Mouse (Mus musculus) heart, postnatal 36 days (tissue): Measurements from ENCODE around the gene Maml2. TPM values are rescaled to one million over a fixed set of nuclear protein-coding genes. Genes with fewer than 3 reads are reported as not detected.

Source experiments
- DNase-seq, 2 experiments: peaks; one replicate each; pipeline ENCODE4 v3.0.0; 2021 to 2022
- intact Hi-C: fragments of 180-260 bp; cut with DNase I; formaldehyde crosslinking; loops from one replicate; pipeline ENCODE4 v1.15.1; 2025
- total RNA-seq, 2 experiments: library from RNA; stranded (reverse); gene quantifications; 2 replicates each; pipeline ENCODE4 v1.2.3; 2021

Maml2 gene
- total RNA-seq, 2 experiments from 2014 or later = 6.0 to 6.2 TPM

DNA sequence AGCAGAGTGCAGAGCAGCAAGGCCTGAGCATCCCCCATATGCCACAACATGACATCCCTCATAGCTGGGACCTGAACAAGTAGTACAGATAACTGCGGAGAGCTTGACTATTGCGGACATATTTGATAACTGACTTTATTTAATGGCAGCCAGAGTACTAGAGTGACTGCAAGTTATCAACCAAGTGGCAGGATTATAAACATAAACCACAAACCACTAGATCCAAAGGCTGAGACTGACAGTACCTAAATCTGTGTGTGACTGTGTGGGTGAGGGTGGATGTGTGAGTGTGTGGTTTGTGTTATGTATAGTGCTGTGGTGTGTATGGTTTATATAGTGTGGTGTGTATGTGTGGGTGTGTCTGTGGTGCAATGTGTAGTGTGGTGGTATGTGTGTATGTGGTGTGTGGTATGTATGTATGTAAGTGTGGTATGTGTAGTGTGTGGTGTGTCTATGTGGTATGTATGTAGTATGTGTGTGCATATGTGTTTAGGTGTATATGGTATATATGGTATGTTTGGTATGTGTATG, 220.7 kb downstream of the Maml2 start:
- intact Hi-C loops = no loop called here
- no peak for DNase-seq

- intact Hi-C loops = no loop called here
Measured at GRCm38 (mm10) chr9:13522061-13522820, 224.5 kb downstream of the Maml2 start.

GRCm38 (mm10) chr9:13523046-13523445, 225.3 kb downstream of the Maml2 start:
- intact Hi-C loops = no loop called here
- no peak for DNase-seq

More at GRCm38 (mm10) chr9:13522061-13522820, 224.5 kb downstream of the Maml2 start:
- no peak for DNase-seq

DNA sequence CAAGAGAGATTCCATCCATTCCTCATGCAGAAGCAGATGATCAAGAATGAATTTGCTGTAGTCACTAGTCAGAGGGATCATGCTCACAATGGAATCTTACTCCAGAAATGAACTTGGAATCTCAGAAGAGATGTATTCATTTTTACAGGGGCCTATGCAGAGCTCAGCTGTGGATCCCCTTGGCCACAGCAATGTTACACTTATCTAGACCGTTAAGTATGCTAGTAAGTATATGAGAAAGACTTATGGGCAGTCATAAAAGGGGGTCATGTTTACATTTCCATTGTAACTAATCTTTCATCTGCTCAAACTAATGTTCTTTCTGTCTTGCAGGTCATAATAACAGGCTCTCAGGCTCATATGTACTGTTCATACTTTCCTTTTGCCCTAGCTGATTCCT, 227.3 kb downstream of the Maml2 start:
- DNase-seq = no peak
- intact Hi-C loops = no loop called here

DNA sequence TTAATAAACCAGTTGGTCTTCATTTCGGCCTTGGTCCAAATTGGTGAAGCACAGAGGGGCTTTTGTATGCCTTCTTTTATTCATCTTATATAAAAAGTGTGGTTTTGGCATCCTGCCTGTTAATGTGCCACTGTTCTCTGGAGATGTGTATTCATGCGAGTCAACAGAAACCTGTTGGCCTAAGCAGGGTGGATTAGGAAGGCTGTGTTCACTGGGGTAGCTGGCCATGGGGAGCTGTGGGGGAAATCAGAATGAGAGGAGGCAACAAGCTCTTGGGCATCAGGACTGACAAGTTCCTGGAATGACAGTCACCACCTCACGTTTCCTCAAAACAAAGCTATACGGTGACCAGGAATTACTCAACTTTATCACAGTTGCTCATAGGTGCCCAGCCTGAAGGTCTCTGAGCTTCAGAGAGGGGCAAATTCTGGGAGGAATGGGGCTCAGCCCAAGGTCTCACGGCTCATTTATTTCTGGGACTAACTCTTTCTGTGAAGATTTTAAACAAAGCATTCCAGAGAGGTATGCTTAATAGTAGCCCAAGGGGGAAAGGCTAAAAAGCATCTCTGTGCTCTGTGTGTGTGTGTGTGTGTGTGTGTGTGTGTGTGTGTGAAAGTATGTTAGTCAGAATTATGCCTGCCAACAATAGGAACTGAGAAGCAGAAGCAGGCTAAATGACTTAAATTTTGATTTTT, 228.0 kb downstream of the Maml2 start:
- DNase-seq = no peak
- intact Hi-C loops = no loop called here

DNA sequence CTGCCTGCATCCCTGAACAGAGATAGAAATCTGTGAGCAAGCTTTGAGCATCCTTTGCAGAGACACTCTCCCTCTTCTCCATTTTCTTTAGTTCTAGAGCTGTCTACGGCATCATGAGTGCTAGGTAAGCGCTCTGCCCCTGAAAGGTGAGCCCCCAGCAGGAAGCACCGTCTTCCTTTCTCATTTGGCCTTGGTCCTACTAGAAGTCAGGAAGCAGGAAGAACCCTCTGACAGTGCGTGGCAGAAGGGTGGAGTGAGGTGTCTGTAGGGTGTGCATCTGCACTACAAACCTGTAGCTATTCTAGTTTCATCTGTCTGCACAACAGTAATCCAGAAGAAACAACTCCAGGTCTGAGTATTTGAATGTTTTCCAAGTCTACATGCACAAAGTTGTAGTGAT, 232.8 kb downstream of the Maml2 start:
- intact Hi-C loops = no loop called here

GRCm38 (mm10) chr9:13533076-13533707, 235.4 kb downstream of the Maml2 start:
- no peak for DNase-seq
- intact Hi-C loops = no loop called here

More for the DNA sequence above, 232.8 kb downstream of the Maml2 start:
- DNase-seq = no peak

DNA sequence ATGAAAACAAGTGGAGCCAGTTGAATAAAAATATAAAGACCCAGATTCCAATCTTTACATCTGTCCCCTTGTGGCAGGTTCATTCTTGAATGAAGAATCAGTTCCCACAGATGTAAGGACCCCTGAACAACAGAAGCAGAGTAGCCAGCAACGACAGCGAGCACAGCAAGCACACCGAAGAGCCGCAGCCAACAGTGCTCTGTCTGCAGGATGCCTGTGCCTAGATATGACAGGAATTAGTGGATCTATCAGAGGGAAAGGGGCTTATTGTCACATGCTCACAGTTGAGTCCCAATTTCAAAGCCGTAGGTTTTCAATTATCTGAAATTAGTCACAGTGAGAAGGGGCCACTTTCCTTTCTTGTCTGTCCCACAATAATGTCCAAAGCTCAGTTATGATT, 238.0 kb downstream of the Maml2 start:
- DNase-seq = no peak
- intact Hi-C loops = no loop called here

DNA sequence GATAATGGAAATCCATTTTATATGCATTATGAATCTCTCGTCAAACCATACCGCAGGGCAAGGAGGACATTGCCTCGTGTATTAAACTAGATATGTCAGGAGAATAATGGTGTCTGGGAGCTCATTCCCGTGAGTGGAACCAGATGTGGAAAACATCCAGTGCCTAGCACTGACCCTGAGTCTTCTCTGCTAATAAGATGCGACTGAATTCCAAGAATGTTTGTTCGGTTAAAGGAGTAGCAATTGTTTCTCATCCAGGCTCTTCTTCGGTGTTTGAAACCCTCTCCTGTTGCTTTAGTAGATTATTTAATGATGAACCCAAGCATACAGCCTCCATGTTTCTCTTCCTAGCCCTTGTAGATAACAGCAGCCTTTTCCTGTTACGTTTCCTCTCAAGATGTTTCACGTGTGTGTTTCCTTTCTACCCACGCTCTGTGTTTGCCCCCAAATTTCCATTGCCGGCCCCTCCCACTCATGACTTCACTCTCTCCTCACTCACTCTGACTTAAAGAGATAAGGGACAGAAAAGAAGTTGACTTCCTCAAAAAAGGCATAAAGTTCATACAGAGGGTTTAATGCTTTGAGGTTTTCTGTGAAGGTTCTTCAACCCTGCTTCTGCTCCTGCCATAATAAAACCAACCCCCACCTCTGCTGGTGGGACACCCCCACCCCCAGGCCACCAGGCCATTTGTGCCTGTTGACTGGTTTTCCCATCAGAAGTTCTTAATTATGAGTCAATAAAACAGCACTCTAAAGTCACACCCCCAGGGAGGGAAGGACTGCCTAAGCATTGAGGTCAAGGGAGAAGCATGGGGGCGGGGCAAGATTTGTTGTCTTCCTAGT, 238.9 kb downstream of the Maml2 start:
- intact Hi-C loops = no loop called here

GRCm38 (mm10) chr9:13538200-13538599, 240.4 kb downstream of the Maml2 start:
- no peak for DNase-seq
- intact Hi-C loops = no loop called here

More for the DNA sequence above, 238.9 kb downstream of the Maml2 start:
- peak in 1 of 2 experiments; percentile 31 for DNase-seq

- intact Hi-C loops = no loop called here
- DNase-seq = no peak
Measured at GRCm38 (mm10) chr9:13539535-13539934, 241.8 kb downstream of the Maml2 start.

GRCm38 (mm10) chr9:13540227-13540626, 242.5 kb downstream of the Maml2 start:
- no peak for DNase-seq
- intact Hi-C loops = no loop called here

- intact Hi-C loops = no loop called here
Measured at GRCm38 (mm10) chr9:13540781-13541180, 243.0 kb downstream of the Maml2 start.

GRCm38 (mm10) chr9:13543167-13543566, 245.4 kb downstream of the Maml2 start:
- intact Hi-C loops = no loop called here

More at GRCm38 (mm10) chr9:13540781-13541180, 243.0 kb downstream of the Maml2 start:
- no peak for DNase-seq

GRCm38 (mm10) chr9:13544133-13544532, 246.4 kb downstream of the Maml2 start:
- intact Hi-C loops = no loop called here
- DNase-seq = no peak

More at GRCm38 (mm10) chr9:13543167-13543566, 245.4 kb downstream of the Maml2 start:
- no peak for DNase-seq

DNA sequence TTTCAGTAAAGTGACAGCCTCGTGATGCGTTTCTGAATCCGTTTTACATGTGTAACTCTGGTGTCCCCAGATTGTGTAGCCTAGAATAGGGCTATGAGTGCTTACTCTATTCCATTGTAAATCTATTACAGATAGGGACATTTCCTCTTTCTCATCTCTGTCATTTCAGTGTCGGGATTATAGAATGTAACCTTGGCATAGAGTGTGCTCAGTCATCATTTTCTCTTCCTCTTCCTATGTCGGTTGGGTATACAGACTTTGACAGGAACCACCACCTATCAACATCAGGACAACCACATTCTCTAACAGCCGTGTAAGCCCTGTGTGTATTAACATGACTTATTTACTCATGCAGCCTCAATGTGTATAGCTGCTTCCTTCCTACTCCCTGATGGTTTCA, 248.0 kb downstream of the Maml2 start:
- intact Hi-C loops = no loop called here
- DNase-seq = no peak

GRCm38 (mm10) chr9:13549911-13550310, 252.2 kb downstream of the Maml2 start:
- intact Hi-C loops = no loop called here
- no peak for DNase-seq

DNA sequence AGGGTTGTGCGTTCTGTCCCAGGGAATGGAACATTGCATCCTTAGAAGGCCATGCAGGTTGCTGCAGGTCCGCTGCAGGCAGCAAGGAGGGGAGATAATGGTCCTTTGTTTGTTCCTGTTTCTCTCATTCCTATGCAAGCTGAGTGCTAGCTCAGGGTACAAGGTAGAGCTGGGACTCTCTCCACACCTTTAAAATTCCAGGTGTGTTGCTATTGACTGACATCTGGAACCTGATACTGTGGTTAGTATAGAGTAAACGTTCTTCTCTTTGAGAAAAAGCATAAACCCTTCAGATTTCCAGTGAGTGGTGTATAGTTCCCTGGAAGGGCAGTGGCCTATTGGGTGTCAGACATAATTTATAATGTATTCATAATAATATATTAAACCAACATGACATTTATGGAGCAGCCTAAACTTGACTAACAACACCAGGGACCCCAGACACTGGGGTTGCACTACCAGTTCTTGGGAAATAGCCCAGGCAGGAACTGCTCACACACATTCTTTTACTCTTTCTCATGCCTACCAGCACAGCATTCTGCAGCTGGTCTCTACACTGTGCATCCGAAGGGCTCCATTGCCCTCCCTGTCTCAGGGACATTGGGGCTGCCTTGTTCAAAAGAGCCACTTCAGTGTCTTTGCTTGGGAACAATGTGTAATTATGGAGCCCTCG, 254.8 kb downstream of the Maml2 start:
- intact Hi-C loops = no loop called here
- no peak for DNase-seq

DNA sequence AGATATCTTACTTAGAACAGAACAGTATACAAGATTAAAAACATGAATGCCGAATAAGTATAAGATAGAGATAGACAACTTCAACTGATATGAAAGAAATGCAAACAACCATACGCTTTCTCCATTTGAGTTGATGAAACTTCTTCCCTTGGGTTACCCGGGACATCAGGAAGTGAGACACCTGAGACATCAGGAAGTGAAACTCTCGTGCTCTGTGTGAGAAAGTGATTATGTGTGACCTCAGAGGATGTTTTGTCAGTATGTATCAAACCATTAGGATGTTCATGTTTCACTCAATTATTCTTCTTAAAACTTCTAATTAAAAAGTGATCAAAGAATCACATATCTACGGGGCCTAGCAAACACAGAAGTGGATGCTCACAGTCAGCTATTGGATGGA, 257.0 kb downstream of the Maml2 start:
- no peak for DNase-seq
- intact Hi-C loops = no loop called here

DNA sequence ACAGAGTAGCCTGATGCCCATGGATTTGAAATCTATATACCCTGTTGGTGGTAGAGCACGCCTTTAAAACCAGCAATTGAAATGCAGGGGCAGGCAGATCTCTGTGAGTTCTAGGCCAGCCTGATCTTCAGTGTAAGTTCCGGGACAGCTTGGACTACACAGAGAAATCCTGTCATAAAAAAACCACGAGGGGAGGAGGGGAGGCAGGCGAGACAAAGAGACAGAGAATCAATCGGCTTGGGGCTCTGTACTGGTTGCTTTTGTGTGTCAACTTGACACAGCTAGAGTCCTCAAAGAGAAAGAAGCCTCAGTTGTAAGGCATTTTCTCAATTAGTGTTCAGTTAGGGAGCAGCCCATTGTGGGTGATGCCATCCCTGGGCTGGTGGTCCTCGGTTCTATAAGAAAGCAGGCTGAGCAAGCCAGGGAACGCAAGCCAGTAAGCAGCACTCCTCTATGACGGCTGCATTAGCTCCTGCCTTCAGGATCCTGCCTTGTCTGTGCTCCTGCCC, 258.3 kb downstream of the Maml2 start:
- DNase-seq = no peak
- intact Hi-C loops = no loop called here
